Mouse (Mus musculus): ENCODE measurements around the gene Plagl2. TPM values are rescaled to one million over a fixed set of nuclear protein-coding genes. Genes with fewer than 3 reads are reported as not detected.

Gene Plagl2
- polyA plus RNA-seq, 1 experiment from 2014 or later = 45.2 TPM

DNA sequence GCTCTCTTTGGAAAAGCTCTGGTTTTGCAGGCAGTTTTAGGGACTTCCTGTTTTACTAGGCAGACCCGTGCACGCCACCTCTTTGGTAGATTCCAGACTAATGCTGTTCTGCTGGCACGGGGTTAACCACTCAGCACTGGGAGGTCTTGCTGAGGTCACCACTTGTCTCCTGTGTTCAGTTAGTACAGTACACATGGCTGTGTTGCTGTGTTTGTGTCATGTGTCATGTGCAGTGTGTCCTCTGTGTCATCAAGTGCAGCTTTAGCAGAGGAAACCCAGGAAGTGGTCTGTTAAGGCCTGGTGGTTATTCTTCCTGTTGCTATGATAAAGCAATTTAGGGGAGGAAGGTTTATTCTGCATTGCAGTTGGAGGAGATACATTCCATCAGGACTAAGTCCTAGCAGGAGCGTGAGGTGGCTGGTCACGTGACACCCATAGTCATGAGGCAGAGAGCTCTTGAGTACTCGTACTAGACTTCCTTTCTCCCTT, 26.4 kb downstream of the Plagl2 start:
- peaks cover 10% of the 10 kb centered on the region for H3K4me1 ChIP-seq (replicated peaks; ENCODE audit: control insufficient read depth, insufficient read depth, low read length)
- H3K9me3 ChIP-seq (ENCODE audit: control insufficient read depth, low read length) = no peaks in the 10 kb centered on the region
- H3K4me3 ChIP-seq (ENCODE audit: low read depth, low read length) = no peak overlapping the region
- peak overlapping the region; percentile 60 for H3K27ac ChIP-seq (ENCODE audit: low read depth, low read length)
- H3K4me2 ChIP-seq = no peak overlapping the region
- 41% methylated on average over 6 of the region's 6 CpGs for WGBS
- H3K36me3 ChIP-seq (ENCODE audit: control insufficient read depth, insufficient read depth, low read length) = peaks cover 2% of the 10 kb centered on the region; the same call in 1 of the 2 replicates
- DNase-seq (ENCODE audit: low spot score) (no peak), ATAC-seq (replicated peaks; ENCODE audit: low FRiP score) (peak; percentile 46; the same call in 1 of the 2 replicates)
- H3K27me3 ChIP-seq (replicated peaks; ENCODE audit: control insufficient read depth, insufficient read depth, low read length) = no peaks in the 10 kb centered on the region
- H3K9ac ChIP-seq (ENCODE audit: low read depth, low read length) = no peak overlapping the region

GRCm38 (mm10) chr2:153213351-153213750, 27.9 kb downstream of the Plagl2 start:
- no peak overlapping the region for H3K4me3 ChIP-seq (ENCODE audit: low read depth, low read length)
- ATAC-seq (replicated peaks; ENCODE audit: low FRiP score) (no peak), DNase-seq (ENCODE audit: low spot score) (no peak)
- H3K4me2 ChIP-seq = no peak overlapping the region
- peaks cover 10% of the 10 kb centered on the region for H3K4me1 ChIP-seq (replicated peaks; ENCODE audit: control insufficient read depth, insufficient read depth, low read length)
- peaks cover 14% of the 10 kb centered on the region for H3K36me3 ChIP-seq (ENCODE audit: control insufficient read depth, insufficient read depth, low read length)
- H3K27me3 ChIP-seq (replicated peaks; ENCODE audit: control insufficient read depth, insufficient read depth, low read length) = no peaks in the 10 kb centered on the region
- no peak overlapping the region for H3K9ac ChIP-seq (ENCODE audit: low read depth, low read length)
- no peaks in the 10 kb centered on the region for H3K9me3 ChIP-seq (ENCODE audit: control insufficient read depth, low read length)
- no peak overlapping the region for H3K27ac ChIP-seq (ENCODE audit: low read depth, low read length)
- 83% methylated on average over 4 of the region's 4 CpGs for WGBS

DNA sequence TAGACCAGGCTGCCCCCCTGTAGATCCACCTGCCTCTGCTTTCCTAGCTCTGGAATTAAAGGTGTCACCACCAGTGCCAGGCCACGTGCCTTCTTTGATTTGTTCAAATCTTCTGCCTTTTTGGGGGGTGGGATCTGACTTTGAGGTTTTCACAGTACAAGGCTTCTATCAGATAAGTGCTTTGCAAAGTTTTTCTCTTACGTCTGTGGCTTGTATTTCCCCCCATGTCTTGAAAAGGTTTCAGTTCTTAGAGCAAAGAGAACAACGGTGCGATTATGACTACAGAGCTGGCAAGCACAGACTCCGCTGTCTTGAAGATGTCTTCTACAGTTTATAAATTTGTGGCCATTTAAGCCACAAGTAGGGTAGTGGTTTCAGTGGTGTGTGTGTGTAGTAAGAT, 29.8 kb downstream of the Plagl2 start:
- no peak overlapping the region for H3K9ac ChIP-seq (ENCODE audit: low read depth, low read length)
- ATAC-seq (replicated peaks; ENCODE audit: low FRiP score) = no peak
- H3K4me1 ChIP-seq (replicated peaks; ENCODE audit: control insufficient read depth, insufficient read depth, low read length) = peaks cover 10% of the 10 kb centered on the region
- DNase-seq (ENCODE audit: low spot score) = no peak
- H3K27ac ChIP-seq (ENCODE audit: low read depth, low read length) = no peak overlapping the region
- H3K9me3 ChIP-seq (ENCODE audit: control insufficient read depth, low read length) = no peaks in the 10 kb centered on the region
- 83% methylated on average over 5 of the region's 5 CpGs for WGBS
- H3K4me2 ChIP-seq = no peak overlapping the region
- peaks cover 18% of the 10 kb centered on the region for H3K36me3 ChIP-seq (ENCODE audit: control insufficient read depth, insufficient read depth, low read length)
- no peak overlapping the region for H3K4me3 ChIP-seq (ENCODE audit: low read depth, low read length)
- H3K27me3 ChIP-seq (replicated peaks; ENCODE audit: control insufficient read depth, insufficient read depth, low read length) = no peaks in the 10 kb centered on the region

GRCm38 (mm10) chr2:153209286-153209685, 31.9 kb downstream of the Plagl2 start:
- no peak overlapping the region for H3K4me2 ChIP-seq
- peaks cover 25% of the 10 kb centered on the region for H3K36me3 ChIP-seq (ENCODE audit: control insufficient read depth, insufficient read depth, low read length)
- no peak for ATAC-seq (replicated peaks; ENCODE audit: low FRiP score)
- WGBS = 90% methylated on average over 5 of the region's 5 CpGs
- no peak overlapping the region for H3K4me3 ChIP-seq (ENCODE audit: low read depth, low read length)
- H3K9me3 ChIP-seq (ENCODE audit: control insufficient read depth, low read length) = no peaks in the 10 kb centered on the region
- H3K27ac ChIP-seq (ENCODE audit: low read depth, low read length) = no peak overlapping the region
- H3K27me3 ChIP-seq (replicated peaks; ENCODE audit: control insufficient read depth, insufficient read depth, low read length) = no peaks in the 10 kb centered on the region
- no peak for DNase-seq (ENCODE audit: low spot score)
- no peak overlapping the region for H3K9ac ChIP-seq (ENCODE audit: low read depth, low read length)
- H3K4me1 ChIP-seq (replicated peaks; ENCODE audit: control insufficient read depth, insufficient read depth, low read length) = peaks cover 3% of the 10 kb centered on the region

- DNase-seq (ENCODE audit: low spot score) (no peak), ATAC-seq (replicated peaks; ENCODE audit: low FRiP score) (no peak)
- Histone ChIP-seq H3K4me1 (replicated peaks; ENCODE audit: control insufficient read depth, insufficient read depth, low read length) (no peaks in the 10 kb centered on the region), H3K27me3 (replicated peaks; ENCODE audit: control insufficient read depth, insufficient read depth, low read length) (no peaks in the 10 kb centered on the region), H3K9ac (ENCODE audit: low read depth, low read length) (no peak overlapping the region), H3K9me3 (ENCODE audit: control insufficient read depth, low read length) (no peaks in the 10 kb centered on the region), H3K36me3 (ENCODE audit: control insufficient read depth, insufficient read depth, low read length) (peaks cover 29% of the 10 kb centered on the region), H3K4me2 (no peak overlapping the region), H3K4me3 (ENCODE audit: low read depth, low read length) (no peak overlapping the region), H3K27ac (ENCODE audit: low read depth, low read length) (no peak overlapping the region)
- WGBS = 95% methylated on average over 2 of the region's 2 CpGs
Observed at GRCm38 (mm10) chr2:153208149-153208548, 33.1 kb downstream of the Plagl2 start.

DNA sequence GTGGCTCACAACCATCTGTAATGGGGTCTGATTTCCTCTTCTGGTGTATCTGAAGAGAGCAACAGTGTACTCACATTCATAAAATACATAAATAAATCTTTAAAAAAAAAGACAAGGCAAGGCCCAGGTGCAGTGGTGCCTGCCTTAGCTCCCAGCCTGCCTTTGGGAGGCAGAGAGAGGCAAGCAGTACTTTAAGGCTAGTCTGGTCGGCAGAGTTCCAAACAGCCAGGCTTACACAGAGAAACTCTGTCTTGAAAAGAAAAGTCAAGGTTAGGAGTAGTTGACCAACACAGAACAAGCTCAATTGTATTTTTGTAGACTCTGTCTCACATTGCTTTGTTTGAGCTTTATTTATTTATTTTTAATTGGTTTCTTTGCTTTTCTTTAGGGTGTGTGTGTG, 38.5 kb downstream of the Plagl2 start:
- ATAC-seq (replicated peaks; ENCODE audit: low FRiP score) (no peak), DNase-seq (ENCODE audit: low spot score) (no peak)
- WGBS = 83% methylated on average over 1 of the region's 1 CpGs
- Histone ChIP-seq H3K4me1 (replicated peaks; ENCODE audit: control insufficient read depth, insufficient read depth, low read length) (peaks cover 5% of the 10 kb centered on the region; the same call in 1 of the 2 replicates), H3K27me3 (replicated peaks; ENCODE audit: control insufficient read depth, insufficient read depth, low read length) (no peaks in the 10 kb centered on the region), H3K9ac (ENCODE audit: low read depth, low read length) (no peak overlapping the region), H3K27ac (ENCODE audit: low read depth, low read length) (no peak overlapping the region), H3K4me3 (ENCODE audit: low read depth, low read length) (no peak overlapping the region), H3K4me2 (no peak overlapping the region), H3K9me3 (ENCODE audit: control insufficient read depth, low read length) (no peaks in the 10 kb centered on the region), H3K36me3 (ENCODE audit: control insufficient read depth, insufficient read depth, low read length) (peaks cover 35% of the 10 kb centered on the region)

GRCm38 (mm10) chr2:153199114-153199513, 42.1 kb downstream of the Plagl2 start:
- Histone ChIP-seq H3K27me3 (replicated peaks; ENCODE audit: control insufficient read depth, insufficient read depth, low read length) (no peaks in the 10 kb centered on the region), H3K4me2 (no peak overlapping the region), H3K4me1 (replicated peaks; ENCODE audit: control insufficient read depth, insufficient read depth, low read length) (peaks cover 5% of the 10 kb centered on the region; the same call in 1 of the 2 replicates), H3K9ac (ENCODE audit: low read depth, low read length) (no peak overlapping the region), H3K4me3 (ENCODE audit: low read depth, low read length) (no peak overlapping the region), H3K36me3 (ENCODE audit: control insufficient read depth, insufficient read depth, low read length) (peaks cover 39% of the 10 kb centered on the region), H3K9me3 (ENCODE audit: control insufficient read depth, low read length) (no peaks in the 10 kb centered on the region), H3K27ac (ENCODE audit: low read depth, low read length) (no peak overlapping the region)
- no peak for ATAC-seq (replicated peaks; ENCODE audit: low FRiP score)
- DNase-seq (ENCODE audit: low spot score) = no peak
- WGBS = 61% methylated on average over 2 of the region's 2 CpGs

- no peak overlapping the region for H3K4me3 ChIP-seq (ENCODE audit: low read depth, low read length)
- H3K4me1 ChIP-seq (replicated peaks; ENCODE audit: control insufficient read depth, insufficient read depth, low read length) = peaks cover 5% of the 10 kb centered on the region; the same call in 1 of the 2 replicates
- 54% methylated on average over 5 of the region's 5 CpGs for WGBS
- no peaks in the 10 kb centered on the region for H3K9me3 ChIP-seq (ENCODE audit: control insufficient read depth, low read length)
- no peaks in the 10 kb centered on the region for H3K27me3 ChIP-seq (replicated peaks; ENCODE audit: control insufficient read depth, insufficient read depth, low read length)
- no peak for DNase-seq (ENCODE audit: low spot score)
- no peak overlapping the region for H3K27ac ChIP-seq (ENCODE audit: low read depth, low read length)
- no peak overlapping the region for H3K4me2 ChIP-seq
- peaks cover 36% of the 10 kb centered on the region for H3K36me3 ChIP-seq (ENCODE audit: control insufficient read depth, insufficient read depth, low read length)
- H3K9ac ChIP-seq (ENCODE audit: low read depth, low read length) = no peak overlapping the region
- ATAC-seq (replicated peaks; ENCODE audit: low FRiP score) = no peak
Observed at GRCm38 (mm10) chr2:153198485-153198884, 42.7 kb downstream of the Plagl2 start.

DNA sequence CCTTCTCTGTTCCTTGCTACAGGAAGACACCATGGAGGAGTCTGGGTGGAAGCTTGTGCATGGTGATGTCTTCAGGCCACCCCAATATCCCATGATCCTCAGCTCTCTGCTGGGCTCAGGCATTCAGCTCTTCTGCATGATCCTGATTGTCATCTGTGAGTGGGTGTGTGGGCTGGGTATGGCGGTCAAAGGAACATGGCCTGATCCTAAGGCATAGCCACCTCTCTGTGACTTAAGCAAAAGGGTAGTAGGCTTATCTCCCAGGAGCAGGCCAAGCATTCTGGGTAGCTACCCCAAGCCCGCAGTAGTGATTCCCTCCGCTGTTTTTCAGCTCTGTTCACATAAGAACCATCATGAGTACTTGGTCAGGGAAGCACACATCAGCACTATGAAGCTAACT, 47.0 kb downstream of the Plagl2 start:
- DNase-seq (ENCODE audit: low spot score) = no peak
- Histone ChIP-seq H3K9me3 (ENCODE audit: control insufficient read depth, low read length) (no peaks in the 10 kb centered on the region), H3K27ac (ENCODE audit: low read depth, low read length) (no peak overlapping the region), H3K36me3 (ENCODE audit: control insufficient read depth, insufficient read depth, low read length) (peaks cover 39% of the 10 kb centered on the region), H3K4me2 (no peak overlapping the region), H3K4me1 (replicated peaks; ENCODE audit: control insufficient read depth, insufficient read depth, low read length) (peaks cover 5% of the 10 kb centered on the region; the same call in 1 of the 2 replicates), H3K9ac (ENCODE audit: low read depth, low read length) (no peak overlapping the region), H3K27me3 (replicated peaks; ENCODE audit: control insufficient read depth, insufficient read depth, low read length) (no peaks in the 10 kb centered on the region), H3K4me3 (ENCODE audit: low read depth, low read length) (no peak overlapping the region)
- WGBS = 84% methylated on average over 3 of the region's 3 CpGs
- peak; percentile 61; the same call in 1 of the 2 replicates for ATAC-seq (replicated peaks; ENCODE audit: low FRiP score)
